Mouse (Mus musculus): ENCODE measurements at regions not wholly inside any gene's neighbourhood (a gene's known extent, or its start where the extent isn't known, plus 50 kb on each side); places are given as distances from the start of the nearest gene placed in this dataset.

GRCm38 (mm10) chr9:61855686-61856085, 58.7 kb downstream of the Rplp1 start:
- H3K9ac ChIP-seq (replicated peaks) = no peak overlapping the region
- no peak overlapping the region for H3K4me2 ChIP-seq (ENCODE audit: low read depth)
- TF ChIP-seq EP300 (IDR thresholded peaks at IDR 0.05; ENCODE audit: low read depth) (no peak), CTCF (IDR thresholded peaks at IDR 0.05; ENCODE audit: low read depth) (no peak)
- WGBS (ENCODE audit: insufficient replicate concordance) = 74% methylated on average over 11 of the region's 11 CpGs
- no peaks in the 10 kb centered on the region for H3K9me3 ChIP-seq (ENCODE audit: control insufficient read depth, low read length)
- no peak overlapping the region for H3K27ac ChIP-seq
- H3K4me3 ChIP-seq (ENCODE audit: insufficient read depth in 1 of 2, low read depth in 2 of 2, low read length in 2 of 2) = no peak overlapping the region
- no peaks in the 10 kb centered on the region for H3K27me3 ChIP-seq (ENCODE audit: control insufficient read depth, insufficient read depth, low read length)
- no peak for DNase-seq (ENCODE audit: low read depth in 3 of 3, low spot score in 3 of 3)
- H3K4me1 ChIP-seq (replicated peaks; ENCODE audit: control insufficient read depth in 2 of 2, insufficient read depth in 2 of 2, low read length in 1 of 2) = no peaks in the 10 kb centered on the region
- ATAC-seq (ENCODE audit: insufficient read depth) = no peak
- no peaks in the 10 kb centered on the region for H3K36me3 ChIP-seq (replicated peaks; ENCODE audit: control insufficient read depth, insufficient read depth, low read depth)

DNA sequence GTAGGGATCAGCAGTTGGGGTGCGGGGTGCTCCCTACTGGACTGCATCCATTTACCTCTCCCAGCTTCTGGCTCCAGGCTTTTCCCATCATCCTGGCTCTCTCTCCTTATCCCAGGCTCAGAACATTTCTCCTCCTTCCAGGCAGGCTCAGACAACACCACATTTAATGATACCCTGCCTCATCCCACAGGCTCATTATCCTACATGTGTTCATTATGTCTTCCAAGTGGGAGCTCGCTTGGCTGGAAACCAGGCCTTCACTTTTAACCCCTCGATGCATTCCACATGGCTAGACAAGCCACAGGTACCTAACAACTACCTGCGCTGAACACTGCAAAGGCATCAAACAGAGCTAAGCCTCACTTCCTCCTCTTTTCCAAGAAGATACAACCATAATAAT, 60.5 kb downstream of the Rplp1 start:
- ATAC-seq (ENCODE audit: insufficient read depth) (no peak), DNase-seq (ENCODE audit: low read depth in 3 of 3, low spot score in 3 of 3) (no peak)
- H3K4me2 ChIP-seq (ENCODE audit: low read depth) = no peak overlapping the region
- no peaks in the 10 kb centered on the region for H3K36me3 ChIP-seq (replicated peaks; ENCODE audit: control insufficient read depth, insufficient read depth, low read depth)
- TF ChIP-seq EP300 (IDR thresholded peaks at IDR 0.05; ENCODE audit: low read depth) (no peak), CTCF (IDR thresholded peaks at IDR 0.05; ENCODE audit: low read depth) (no peak)
- WGBS (ENCODE audit: insufficient replicate concordance) = 68% methylated on average over 4 of the region's 4 CpGs
- no peaks in the 10 kb centered on the region for H3K9me3 ChIP-seq (ENCODE audit: control insufficient read depth, low read length)
- H3K27me3 ChIP-seq (ENCODE audit: control insufficient read depth, insufficient read depth, low read length) = no peaks in the 10 kb centered on the region
- H3K27ac ChIP-seq = no peak overlapping the region
- H3K9ac ChIP-seq (replicated peaks) = no peak overlapping the region
- H3K4me1 ChIP-seq (replicated peaks; ENCODE audit: control insufficient read depth in 2 of 2, insufficient read depth in 2 of 2, low read length in 1 of 2) = no peaks in the 10 kb centered on the region
- no peak overlapping the region for H3K4me3 ChIP-seq (ENCODE audit: insufficient read depth in 1 of 2, low read depth in 2 of 2, low read length in 2 of 2)

DNA sequence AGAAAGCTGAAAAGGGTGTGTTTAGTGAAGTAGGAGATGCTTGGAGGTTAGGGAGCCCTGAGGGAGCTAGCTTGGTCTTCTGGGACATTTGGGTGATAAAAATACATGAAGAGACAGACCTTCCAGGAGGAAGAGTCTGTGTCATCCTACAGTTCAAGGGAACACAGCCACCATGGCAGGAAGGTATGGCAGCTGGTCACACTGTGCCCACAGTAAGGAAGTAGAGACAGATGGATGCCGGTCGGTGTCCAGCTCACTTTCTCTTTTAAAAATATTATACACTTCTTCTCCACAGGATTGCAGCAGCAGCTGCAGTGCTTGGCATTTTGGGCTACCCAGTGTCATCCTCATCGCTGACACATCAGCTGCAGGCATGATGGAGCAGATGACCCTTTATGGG, 63.0 kb downstream of the Rplp1 start:
- TF ChIP-seq CTCF (IDR thresholded peaks at IDR 0.05; ENCODE audit: low read depth) = no peak
- no peak for TF ChIP-seq EP300 (IDR thresholded peaks at IDR 0.05; ENCODE audit: low read depth)

DNA sequence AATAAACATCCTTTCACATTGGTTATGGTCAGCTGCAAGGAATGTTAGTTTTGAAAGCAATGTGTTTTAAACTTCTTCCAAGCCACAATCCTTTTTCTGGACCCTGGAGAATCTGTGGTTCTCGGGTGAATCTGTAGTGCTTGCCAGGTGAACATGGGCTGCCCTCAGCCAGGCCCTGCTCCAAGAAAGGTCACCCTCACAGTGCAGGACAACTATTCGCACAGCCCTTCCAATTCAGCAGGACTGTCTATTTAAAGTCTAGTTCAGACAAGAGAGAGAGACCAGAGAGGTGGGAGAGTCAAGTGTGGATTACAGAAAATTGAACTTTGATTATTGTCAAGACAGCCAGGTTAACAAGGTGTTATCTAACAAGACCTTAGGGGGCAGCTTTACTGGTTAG, 65.9 kb downstream of the Rplp1 start:
- H3K4me2 ChIP-seq (ENCODE audit: low read depth) = no peak overlapping the region
- H3K4me1 ChIP-seq (replicated peaks; ENCODE audit: control insufficient read depth in 2 of 2, insufficient read depth in 2 of 2, low read length in 1 of 2) = 0 out of 4 replicates have a peak, but pooled peaks cover 0 to 8% of the 10 kb centered on the region in 2 experiments
- DNase-seq (ENCODE audit: low read depth in 3 of 3, low spot score in 3 of 3) (no peak), ATAC-seq (ENCODE audit: insufficient read depth) (no peak)
- no peaks in the 10 kb centered on the region for H3K9me3 ChIP-seq (ENCODE audit: control insufficient read depth, low read length)
- no peaks in the 10 kb centered on the region for H3K27me3 ChIP-seq (ENCODE audit: control insufficient read depth, insufficient read depth, low read length)
- no peak overlapping the region for H3K4me3 ChIP-seq (ENCODE audit: insufficient read depth in 1 of 2, low read depth in 2 of 2, low read length in 2 of 2)
- H3K9ac ChIP-seq (replicated peaks) = no peak overlapping the region
- TF ChIP-seq EP300 (IDR thresholded peaks at IDR 0.05; ENCODE audit: low read depth) (no peak), CTCF (IDR thresholded peaks at IDR 0.05; ENCODE audit: low read depth) (no peak)
- 44% methylated on average over 2 of the region's 2 CpGs for WGBS (ENCODE audit: insufficient replicate concordance)
- H3K27ac ChIP-seq = no peak overlapping the region
- no peaks in the 10 kb centered on the region for H3K36me3 ChIP-seq (replicated peaks; ENCODE audit: control insufficient read depth, insufficient read depth, low read depth)

More for the DNA sequence above, 63.0 kb downstream of the Rplp1 start:
- no peak overlapping the region for H3K4me2 ChIP-seq (ENCODE audit: low read depth)
- WGBS (ENCODE audit: insufficient replicate concordance) = 66% methylated on average over 3 of the region's 3 CpGs
- H3K4me3 ChIP-seq (ENCODE audit: insufficient read depth in 1 of 2, low read depth in 2 of 2, low read length in 2 of 2) = no peak overlapping the region
- ATAC-seq (ENCODE audit: insufficient read depth) = no peak
- DNase-seq (ENCODE audit: low read depth in 3 of 3, low spot score in 3 of 3) = no peak
- no peaks in the 10 kb centered on the region for H3K36me3 ChIP-seq (replicated peaks; ENCODE audit: control insufficient read depth, insufficient read depth, low read depth)
- H3K27ac ChIP-seq = no peak overlapping the region
- no peak overlapping the region for H3K9ac ChIP-seq (replicated peaks)
- no peaks in the 10 kb centered on the region for H3K9me3 ChIP-seq (ENCODE audit: control insufficient read depth, low read length)
- H3K4me1 ChIP-seq (replicated peaks; ENCODE audit: control insufficient read depth in 2 of 2, insufficient read depth in 2 of 2, low read length in 1 of 2) = no peaks in the 10 kb centered on the region
- H3K27me3 ChIP-seq (ENCODE audit: control insufficient read depth, insufficient read depth, low read length) = no peaks in the 10 kb centered on the region

DNA sequence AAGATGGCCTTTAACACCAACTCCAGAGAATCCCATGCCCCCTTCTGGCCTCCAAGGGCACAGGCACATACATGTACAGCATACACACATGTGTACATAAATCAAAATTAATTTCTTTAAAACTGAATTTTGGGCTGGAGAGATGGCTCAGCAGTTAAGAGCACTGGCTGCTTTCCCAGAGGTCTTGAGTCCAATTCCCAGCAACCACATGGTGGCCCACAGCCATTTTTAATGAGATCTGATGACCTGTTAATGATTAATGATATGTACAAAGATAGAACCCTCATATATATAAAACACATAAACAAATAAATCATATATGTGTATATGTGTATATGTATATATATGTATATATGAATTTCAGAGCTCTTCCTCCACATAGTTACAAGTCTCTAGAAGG, 66.8 kb downstream of the Rplp1 start:
- ATAC-seq (ENCODE audit: insufficient read depth) (no peak), DNase-seq (ENCODE audit: low read depth in 3 of 3, low spot score in 3 of 3) (no peak)
- TF ChIP-seq EP300 (IDR thresholded peaks at IDR 0.05; ENCODE audit: low read depth) = no peak
- no peak for TF ChIP-seq CTCF (IDR thresholded peaks at IDR 0.05; ENCODE audit: low read depth)
- H3K36me3 ChIP-seq (replicated peaks; ENCODE audit: control insufficient read depth, insufficient read depth, low read depth) = no peaks in the 10 kb centered on the region
- no peak overlapping the region for H3K27ac ChIP-seq
- H3K9ac ChIP-seq (replicated peaks) = no peak overlapping the region
- no peak overlapping the region for H3K4me3 ChIP-seq (ENCODE audit: insufficient read depth in 1 of 2, low read depth in 2 of 2, low read length in 2 of 2)
- no peak overlapping the region for H3K4me2 ChIP-seq (ENCODE audit: low read depth)
- 0 out of 4 replicates have a peak, but pooled peaks cover 0 to 10% of the 10 kb centered on the region in 2 experiments for H3K4me1 ChIP-seq (replicated peaks; ENCODE audit: control insufficient read depth in 2 of 2, insufficient read depth in 2 of 2, low read length in 1 of 2)
- no peaks in the 10 kb centered on the region for H3K9me3 ChIP-seq (ENCODE audit: control insufficient read depth, low read length)
- H3K27me3 ChIP-seq (ENCODE audit: control insufficient read depth, insufficient read depth, low read length) = no peaks in the 10 kb centered on the region
